Mouse (Mus musculus): ENCODE measurements around the gene Pml.

Pml gene

GRCm38 (mm10) chr9:58168880-58169279, 80.7 kb downstream of the Pml start:
- DNase-seq (ENCODE audit: low read depth, low spot score), result no peak
